Mouse (Mus musculus) c-Kit-negative CD71-positive TER-119-positive erythroid progenitor cells, embryonic 14.5 days (primary cell): ENCODE data around the gene Sohlh2.

Experiments
- DNase-seq: peaks from one replicate; pipeline ENCODE4 v3.0.0-alpha.2; 2013; ENCODE audit warnings: low read depth, low spot score

Sohlh2 gene

GRCm38 (mm10) chr3:55207665-55208064, 25.8 kb downstream of the Sohlh2 start:
- DNase-seq = no peak

DNA sequence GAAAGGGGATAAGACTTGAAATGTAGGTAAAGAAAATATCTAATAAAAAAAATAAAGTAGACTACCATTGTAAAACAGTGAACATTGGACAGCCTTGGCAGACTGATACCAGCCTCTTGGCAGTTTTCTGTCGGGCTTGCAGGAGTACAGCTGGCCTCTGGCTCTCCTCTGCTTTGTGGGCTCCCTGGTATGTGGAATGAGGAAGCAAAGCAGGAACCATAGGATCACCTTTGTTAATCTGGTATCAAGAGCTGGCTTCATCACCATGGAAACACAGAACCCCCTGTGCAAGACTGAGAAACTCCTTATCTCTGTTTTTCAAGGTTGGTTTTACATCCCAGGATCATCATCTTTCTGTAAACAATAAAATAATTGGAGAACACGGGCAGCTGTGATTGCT, 30.4 kb downstream of the Sohlh2 start:
- DNase-seq = no peak

- DNase-seq = no peak
Observed at GRCm38 (mm10) chr3:55213785-55214184, 32.0 kb downstream of the Sohlh2 start.

GRCm38 (mm10) chr3:55214413-55214812, 32.6 kb downstream of the Sohlh2 start:
- no peak for DNase-seq

DNA sequence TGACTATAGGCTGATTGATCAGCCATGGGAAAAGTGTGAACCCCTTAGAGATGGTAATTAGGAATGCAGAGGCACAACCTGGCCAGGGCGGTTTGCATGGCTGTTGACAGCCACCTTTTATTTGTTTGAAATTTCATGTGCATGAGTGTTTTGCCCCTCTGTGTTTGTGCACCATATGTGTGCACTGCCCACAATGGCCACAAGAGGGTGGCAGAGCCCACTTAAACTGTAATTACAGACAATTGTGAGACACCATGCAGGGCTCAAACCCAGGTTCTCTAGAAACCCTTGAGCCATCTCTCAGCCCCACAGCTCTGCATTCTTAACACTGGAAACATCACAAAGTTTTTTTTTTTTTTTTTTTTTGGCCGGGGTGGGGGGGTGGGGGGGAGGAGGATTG, 40.7 kb downstream of the Sohlh2 start:
- DNase-seq = no peak

GRCm38 (mm10) chr3:55223862-55224261, 42.0 kb downstream of the Sohlh2 start:
- DNase-seq = no peak

DNA sequence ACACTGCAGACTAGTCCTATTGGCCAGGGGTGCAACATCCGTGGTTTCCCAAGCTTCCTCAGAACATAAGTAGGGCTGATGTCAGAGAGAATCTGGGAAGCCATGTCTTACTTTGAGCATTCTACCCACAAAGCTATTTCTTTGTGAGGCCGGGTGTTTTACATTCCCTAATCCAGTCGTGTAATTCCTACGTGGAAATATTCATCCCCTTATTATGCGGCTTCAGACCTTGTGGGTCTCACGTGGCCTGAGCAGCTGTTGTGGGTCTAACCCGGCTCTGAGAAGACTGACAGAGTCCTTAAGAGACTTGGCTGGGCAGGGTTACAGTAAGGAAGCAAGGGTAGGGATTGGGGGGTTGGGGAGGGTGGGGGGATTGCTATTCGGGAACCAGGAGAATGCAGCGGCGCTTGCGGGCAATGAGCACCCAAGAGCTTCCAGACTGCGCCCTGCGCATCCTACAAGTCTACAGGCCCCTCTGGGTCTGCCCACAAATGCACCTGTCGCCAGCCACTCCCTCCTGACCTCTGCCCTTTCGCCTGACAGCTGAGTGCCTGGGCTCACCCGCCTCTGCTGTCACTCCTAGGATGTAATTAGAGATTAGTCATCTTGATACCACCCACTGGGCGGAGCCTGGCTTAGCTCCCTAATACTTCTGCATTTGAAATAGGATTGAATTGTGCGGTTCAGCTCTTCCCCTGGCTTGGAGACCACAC, 44.8 kb downstream of the Sohlh2 start:
- DNase-seq = no peak

DNA sequence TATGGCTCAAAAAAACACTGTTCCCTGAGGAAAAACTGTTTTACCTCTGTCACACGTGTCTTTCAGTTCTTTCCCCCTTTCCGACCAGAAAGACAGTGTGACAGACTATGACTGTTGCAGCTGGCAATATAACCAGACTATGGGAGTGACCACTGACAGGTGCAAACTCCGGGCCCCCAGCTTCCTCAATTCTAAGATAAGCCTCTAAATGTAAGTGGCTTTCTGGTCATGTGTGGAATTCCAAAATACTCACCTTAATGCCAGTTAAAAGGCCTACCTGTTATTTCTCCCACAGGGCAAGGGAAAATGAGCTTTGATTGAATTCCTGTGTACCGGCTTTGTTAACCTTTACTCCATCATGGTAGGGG, 45.4 kb downstream of the Sohlh2 start:
- no peak for DNase-seq

GRCm38 (mm10) chr3:55241730-55242421, 60.0 kb downstream of the Sohlh2 start, which contains the start of gene Dclk1:
Gene Dclk1 (plus strand): TSS chr3:55242364.
- no peak for DNase-seq

DNA sequence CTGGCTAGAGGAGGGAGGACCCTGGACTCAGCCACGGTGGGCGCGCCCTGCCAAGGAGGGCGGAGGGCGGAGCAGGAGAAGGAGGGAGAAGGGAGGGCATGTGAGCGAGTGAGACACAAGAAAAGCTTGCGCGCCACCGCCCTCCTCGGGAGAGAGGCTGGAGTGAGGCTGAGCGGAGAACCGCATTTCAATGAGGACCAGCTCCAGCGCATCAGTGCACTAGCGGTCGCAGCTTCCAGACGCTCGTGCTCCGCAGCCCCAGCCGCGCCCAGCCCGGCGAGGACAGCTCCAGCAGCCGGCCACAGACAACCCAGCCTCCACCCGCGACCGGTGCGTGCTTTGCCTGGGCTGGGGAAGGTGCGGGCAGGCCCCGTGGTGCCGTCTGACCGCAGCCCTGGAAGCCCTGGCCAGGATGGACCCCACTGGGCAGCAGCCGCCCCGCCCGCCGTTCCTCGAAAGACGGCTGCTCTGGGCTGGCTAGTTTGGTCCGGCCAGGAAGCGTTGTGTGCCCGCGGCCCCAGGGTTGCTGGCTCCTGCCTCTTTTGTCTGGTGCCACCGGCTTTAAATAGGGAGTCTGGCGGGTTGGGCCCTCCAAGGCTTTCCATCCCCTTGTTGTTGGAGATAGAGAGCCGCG, 60.7 kb downstream of the Sohlh2 start:
- no peak for DNase-seq

DNA sequence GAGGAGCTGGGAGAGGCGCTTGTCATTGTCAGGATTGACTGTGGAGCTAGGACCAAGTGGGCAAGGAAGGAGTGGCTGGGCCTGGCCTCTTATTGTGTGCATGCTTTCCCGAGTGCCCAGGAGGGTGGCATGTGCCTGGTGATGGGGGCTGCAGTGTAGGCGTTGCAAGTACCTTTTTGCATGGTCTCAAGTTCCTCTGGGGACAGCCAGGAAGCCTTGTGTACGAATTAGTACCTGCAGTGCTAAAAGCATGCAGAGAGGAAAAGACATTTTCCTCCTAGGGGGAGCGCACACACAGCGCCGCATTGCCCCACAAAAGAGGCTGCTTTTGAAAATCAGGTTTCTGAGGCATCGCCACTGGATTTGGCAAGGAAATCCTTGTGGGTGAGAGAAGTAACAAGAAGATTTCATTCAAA, 61.2 kb downstream of the Sohlh2 start:
- DNase-seq = no peak

GRCm38 (mm10) chr3:55244087-55244486, 62.3 kb downstream of the Sohlh2 start:
- DNase-seq = no peak

- no peak for DNase-seq
Observed at GRCm38 (mm10) chr3:55246618-55247272, 64.9 kb downstream of the Sohlh2 start.

GRCm38 (mm10) chr3:55248048-55248447, 66.2 kb downstream of the Sohlh2 start:
- DNase-seq = no peak

DNA sequence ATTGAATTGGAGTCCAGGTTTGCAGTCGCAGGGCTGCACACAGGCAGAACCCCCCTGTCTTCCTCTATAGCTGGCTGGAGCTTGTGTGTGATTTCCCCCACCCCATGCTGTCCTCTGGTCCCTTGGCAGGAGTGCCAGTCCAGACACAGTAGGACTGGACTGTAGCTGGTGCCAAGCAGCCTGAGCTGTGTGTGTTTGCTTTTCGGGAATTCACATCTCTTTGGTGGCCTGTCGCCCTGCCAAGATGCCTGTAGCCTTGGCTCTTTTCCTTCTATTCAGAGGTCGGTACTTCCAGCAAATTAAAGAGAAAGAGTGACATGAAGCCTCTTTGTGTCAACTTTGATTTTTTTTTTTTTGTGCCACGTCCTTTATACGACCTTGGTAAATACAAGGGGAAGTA, 66.7 kb downstream of the Sohlh2 start:
- DNase-seq = no peak

DNA sequence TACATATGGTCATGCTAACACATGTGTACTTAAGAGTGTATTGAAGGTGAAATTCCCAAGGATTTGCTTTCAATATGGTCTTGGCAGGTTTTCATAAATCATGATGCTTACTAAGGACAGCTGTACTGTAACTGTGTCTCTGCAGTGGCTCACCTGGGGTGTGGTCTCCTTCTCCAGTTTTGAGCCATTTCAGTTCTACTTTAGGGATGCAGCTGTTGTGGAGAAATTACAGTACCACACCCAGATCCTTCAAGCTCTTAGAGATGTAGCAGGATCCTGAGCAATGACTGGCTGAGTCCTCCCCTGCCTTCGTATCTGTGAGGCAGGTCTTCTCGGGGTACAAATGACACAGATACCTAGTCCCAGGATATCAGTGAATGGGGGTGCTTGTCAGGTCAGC, 68.8 kb downstream of the Sohlh2 start:
- no peak for DNase-seq
